Mouse (Mus musculus): ENCODE results near the gene Pcgf2.
A peak's percentile ranks its signal among the peaks of the same experiment; 100 is the strongest.

Pcgf2 gene

GRCm38 (mm10) chr11:97642746-97643145 lies 57.6 kb downstream of the Pcgf2 start:
- DNase-seq, result peak; percentile 26

- DNase-seq, result no peak
These were observed 58.6 kb downstream of the Pcgf2 start for GRCm38 (mm10) chr11:97641668-97642067.

Measured in thymus, postnatal 4 days (tissue).